Mouse (Mus musculus) cerebellum, postnatal 10 days (tissue): ENCODE measurements around the gene Gm7954.
"Not testable (repeated sequence)": the region's sequence is repeated elsewhere in the genome, so short reads cannot be mapped to it uniquely, and the experiment has no call there.

Source experiments
- DNase-seq, 2 experiments: peaks; one replicate each; pipeline ENCODE4 v3.0.0; 2021; ENCODE audit warnings: mixed read lengths in 2 of 2

Gene Gm7954

GRCm38 (mm10) chr14:41453418-41453817 lies at the start of gene Gm7954:
Gm7954 (minus strand) TSS chr14:41453518.
- not testable (repeated sequence) for DNase-seq

GRCm38 (mm10) chr14:41489385-41489784 lies 36.1 kb upstream of the Gm7954 start, which contains the start of gene Gm3486:
Gm3486 (minus strand) TSS chr14:41489485.
- not testable (repeated sequence) for DNase-seq

DNA sequence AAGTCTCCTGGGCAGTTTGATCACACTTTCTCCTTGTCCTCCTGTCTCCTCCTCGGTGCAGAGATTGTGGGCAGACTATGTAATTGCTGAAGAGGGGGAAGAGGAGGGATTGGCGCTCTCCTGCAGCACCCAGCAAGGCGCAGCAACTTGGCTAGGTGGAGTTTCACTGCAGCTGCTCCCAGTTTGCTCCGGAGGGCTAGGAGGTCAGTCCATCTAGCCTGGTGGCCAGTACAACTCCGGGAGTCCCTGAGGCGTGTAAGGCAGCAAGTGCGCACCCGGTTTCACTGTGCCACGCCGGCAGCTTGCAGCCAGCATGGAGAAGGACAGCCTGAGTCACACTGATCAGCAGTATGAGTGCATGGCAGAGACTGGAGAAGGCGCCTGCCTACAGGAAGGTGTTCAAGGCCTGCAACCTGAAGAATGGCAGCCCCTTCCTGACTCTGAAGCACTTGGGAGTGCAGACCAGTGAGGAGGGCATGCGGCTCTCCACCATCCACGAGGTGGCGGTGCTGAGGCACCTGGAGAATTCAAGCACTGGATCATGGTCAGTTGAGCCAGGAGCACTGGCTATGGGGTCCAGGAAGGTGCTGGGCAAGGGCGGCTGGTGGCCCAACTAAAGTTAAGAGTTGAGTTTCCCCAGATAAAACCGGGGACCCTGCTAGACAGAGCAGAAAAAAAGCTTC lies 27.8 kb downstream of the Gm7954 start:
- DNase-seq, result peak; percentile 20 to 23

- peak in 1 of 2 experiments; percentile 0 for DNase-seq
Measured at GRCm38 (mm10) chr14:41424694-41425093, 28.6 kb downstream of the Gm7954 start.

GRCm38 (mm10) chr14:41408181-41408580 lies 45.1 kb downstream of the Gm7954 start, which contains the start of gene Gm6482:
Gm6482 (minus strand) TSS chr14:41408281.
- DNase-seq, result not testable (repeated sequence)
